9 mouse cellular contexts compared by ENCODE assay signal in genomic region chr5:132892591-132892990, GRCm38 (mm10).
A peak's percentile ranks its signal among the peaks of the same experiment; 100 is the strongest.
DNase-seq lines count a peak whose midpoint lies in the region; ATAC-seq and TF ChIP-seq lines count a peak whose summit lies in the region.
"Had no signal": no experiment of that assay in that cellular context is flagged by ENCODE, and none has a peak within 500 bp of the region (broad histone marks: within the 10 kb centered on the region; RNA-seq: fewer than 3 reads in every experiment).

No protein-coding gene starts in this region.

- 30% methylated on average over 1 of the region's 1 CpGs for WGBS in lung, adult 2 months

- no peaks in the 10 kb centered on the region for H3K4me1 ChIP-seq in lung, adult 2 months (ENCODE audit: control insufficient read depth, insufficient read depth, low read length)
- H3K4me1 ChIP-seq: neural tube, embryonic 12.5 days had no signal

- H3K4me3 ChIP-seq in lung, adult 2 months (replicated peaks; ENCODE audit: extremely low read depth, low read depth, low read length): no peak overlapping the region
- H3K4me3 ChIP-seq: neural tube, embryonic 12.5 days had no signal

- TF ChIP-seq CTCF in lung, adult 2 months (IDR thresholded peaks at IDR 0.05; ENCODE audit: insufficient read depth, low read length): no peak

- intact Hi-C loops in heart, postnatal 14 days (cut with DNase I): no loop called here

- DNase-seq in lung, adult 18-20 months: peak; percentile 2 to 4
- DNase-seq in lung, adult 2 months: no peak
- DNase-seq in cerebellum, adult 9-10 months: peak; percentile 100
- peak; percentile 64 to 71 for DNase-seq in heart, postnatal 14 days
- DNase-seq in right cerebral cortex, adult 18-20 months: peak; percentile 94
- DNase-seq in spleen, adult 12 weeks (ENCODE audit: low spot score): no peak
- DNase-seq in testis, postnatal 10 days (ENCODE audit: low spot score): no peak

- no peak for ATAC-seq in monocyte, adult 5-6 weeks (replicated peaks; ENCODE audit: insufficient number of reproducible peaks, low FRiP score, low TSS enrichment, poor library complexity, severe bottlenecking)

- TF ChIP-seq POLR2A in lung, adult 2 months (IDR thresholded peaks at IDR 0.05; ENCODE audit: borderline replicate concordance, extremely low read depth, low read depth, low read length): no peak

Comparison
In these comparisons a context has a peak if more than half of its experiments do, and no peak if none do; other contexts are left out.
1. DNase-seq: peak in lung, adult 18-20 months (2 of 2), cerebellum, adult 9-10 months (single experiment), heart, postnatal 14 days (2 of 2) and right cerebral cortex, adult 18-20 months (single experiment); none in lung, adult 2 months (single experiment), spleen, adult 12 weeks (single experiment) and testis, postnatal 10 days (single experiment).